Mouse (Mus musculus) layer of hippocampus, adult 9-10 months (tissue): ENCODE measurements around the gene Tbce.
"Not testable (repeated sequence)": the region's sequence is repeated elsewhere in the genome, so short reads cannot be mapped to it uniquely, and the experiment has no call there.

Experiments used
- DNase-seq: peaks from one replicate; pipeline ENCODE4 v3.0.0; 2022; ENCODE audit warnings: low spot score

Tbce gene

DNA sequence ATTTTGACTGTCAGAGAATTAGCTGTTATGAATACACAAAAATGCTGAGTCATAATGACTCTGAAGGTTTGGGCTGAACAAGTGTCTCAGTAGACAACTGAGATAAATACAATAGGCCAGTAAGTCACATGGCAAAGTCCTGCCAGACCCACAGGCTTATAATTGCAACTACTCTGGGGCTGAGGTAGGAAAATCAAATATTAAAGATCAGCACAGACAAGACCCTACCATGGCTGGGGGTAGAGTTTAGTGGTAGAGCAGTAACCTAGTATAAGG, 5.4 kb downstream of the Tbce start:
- no peak for DNase-seq

DNA sequence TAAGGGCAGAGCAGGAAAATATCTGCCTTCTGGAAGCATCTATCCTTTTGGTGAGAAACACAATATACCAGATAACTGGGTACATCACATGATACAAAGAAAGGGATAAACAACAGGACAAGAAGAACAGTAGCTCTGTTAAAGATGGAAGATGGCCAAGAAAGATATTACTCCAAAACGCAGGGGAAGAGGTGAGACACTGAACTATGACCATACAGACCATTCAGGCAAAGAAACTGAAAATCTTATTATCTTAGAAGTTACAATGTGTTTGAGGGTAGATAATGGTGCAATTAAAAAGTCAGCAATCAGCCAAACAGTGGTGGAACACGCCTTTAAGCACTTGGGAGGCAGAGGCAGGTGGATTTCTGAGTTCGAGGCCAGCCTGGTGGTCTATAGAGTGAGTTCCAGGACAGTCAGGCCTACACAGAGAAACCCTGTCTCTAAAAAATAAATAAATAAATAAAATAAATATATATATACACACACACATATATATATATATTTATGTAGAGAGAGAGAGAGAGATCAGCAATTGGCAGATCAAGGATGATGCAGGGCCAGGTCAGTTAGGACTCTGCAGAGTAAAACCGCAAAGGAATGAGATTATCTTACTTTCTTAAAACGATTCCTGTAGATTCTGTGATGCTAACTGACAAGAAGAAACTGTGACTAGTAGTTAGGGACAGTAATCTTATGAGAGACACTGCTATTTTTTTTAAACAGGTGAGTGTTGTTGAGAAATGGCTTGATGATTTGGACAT, 5.9 kb downstream of the Tbce start:
- DNase-seq = no peak

DNA sequence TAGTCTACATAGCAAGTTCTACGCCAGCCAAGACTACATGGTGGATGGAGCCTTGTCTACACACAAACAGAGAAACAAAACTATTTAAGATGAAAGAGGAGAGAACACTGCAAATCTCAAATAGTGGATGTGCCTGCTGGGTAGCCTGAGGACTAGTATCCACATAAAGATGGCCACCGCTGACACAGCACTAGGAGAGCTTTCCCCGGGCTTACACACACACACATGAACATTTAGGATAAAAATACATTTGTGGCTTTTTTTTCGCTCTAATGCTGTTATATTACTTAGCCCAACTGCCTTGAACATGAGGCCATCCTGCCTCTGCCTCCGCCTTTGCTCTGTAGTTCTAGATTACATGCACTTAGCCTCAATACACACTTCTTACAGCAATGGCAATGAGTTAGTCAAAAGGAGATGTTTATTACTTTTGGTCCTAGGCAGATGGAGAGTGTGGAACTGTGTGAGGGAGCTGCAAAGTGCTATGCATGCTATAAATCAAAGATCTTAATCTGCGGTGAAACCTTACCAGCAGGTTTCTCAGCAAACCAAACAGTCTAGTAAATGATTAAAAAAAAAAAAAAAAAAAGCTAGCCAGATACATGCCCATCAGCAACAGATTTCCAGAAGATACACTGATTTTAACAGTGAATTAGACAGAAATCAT, 13.2 kb downstream of the Tbce start:
- DNase-seq = no peak

DNA sequence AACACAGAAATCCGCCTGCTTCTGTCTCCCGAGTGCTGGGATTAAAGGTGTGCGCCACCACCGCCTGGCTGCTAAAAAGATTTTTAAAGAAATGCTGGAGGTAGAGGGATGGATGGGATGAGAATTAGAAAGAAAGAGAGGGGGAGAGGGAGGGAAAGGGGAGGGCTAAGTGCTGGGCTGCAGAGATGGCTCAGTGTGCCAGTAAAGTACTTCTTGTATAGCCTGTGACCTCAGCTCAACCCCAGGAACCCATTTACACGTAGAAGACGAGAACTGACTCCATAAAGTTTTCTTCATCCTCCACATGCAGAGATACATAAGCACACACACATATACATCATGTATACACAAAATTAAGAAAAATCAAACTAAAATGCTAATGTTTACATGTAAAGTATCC, 13.9 kb downstream of the Tbce start:
- no peak for DNase-seq

DNA sequence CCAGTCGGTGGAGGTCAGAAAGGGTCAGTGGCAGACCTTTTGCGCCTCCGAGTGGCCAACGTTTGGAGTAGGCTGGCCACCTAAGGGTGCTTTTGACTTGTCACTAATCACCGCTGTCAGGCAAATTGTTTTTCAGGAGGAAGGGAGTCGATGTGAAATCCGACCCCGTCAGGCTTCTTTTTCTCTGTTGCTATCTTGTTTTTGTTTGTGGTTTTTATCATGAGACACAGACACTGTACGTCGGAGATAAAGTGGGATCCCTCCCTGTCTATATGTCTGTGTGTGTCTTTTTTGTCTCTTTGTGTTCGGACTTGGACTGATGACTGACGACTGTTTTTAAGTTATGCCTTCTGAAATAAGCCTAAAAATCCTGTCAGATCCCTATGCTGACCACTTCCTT, 18.0 kb downstream of the Tbce start:
- DNase-seq = not testable (repeated sequence)

DNA sequence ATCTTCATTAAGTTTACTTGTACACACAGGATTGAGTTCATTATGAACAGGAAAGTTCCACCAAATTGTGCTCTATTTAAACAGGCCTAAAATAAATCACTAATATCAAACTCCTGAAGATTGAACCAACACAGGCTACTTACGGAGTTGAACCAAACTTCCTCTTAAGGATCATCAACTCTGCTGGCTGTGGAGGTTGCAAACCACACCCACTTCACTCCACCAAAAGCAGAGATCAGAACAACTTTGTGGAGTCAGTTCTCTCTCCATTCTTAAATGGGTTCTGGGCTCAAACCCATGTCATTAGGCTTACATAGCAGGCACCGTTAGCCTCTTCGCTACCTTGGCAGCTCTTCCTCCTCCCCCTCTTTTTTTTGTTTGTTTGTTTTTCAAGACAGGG, 20.6 kb downstream of the Tbce start:
- DNase-seq = no peak

DNA sequence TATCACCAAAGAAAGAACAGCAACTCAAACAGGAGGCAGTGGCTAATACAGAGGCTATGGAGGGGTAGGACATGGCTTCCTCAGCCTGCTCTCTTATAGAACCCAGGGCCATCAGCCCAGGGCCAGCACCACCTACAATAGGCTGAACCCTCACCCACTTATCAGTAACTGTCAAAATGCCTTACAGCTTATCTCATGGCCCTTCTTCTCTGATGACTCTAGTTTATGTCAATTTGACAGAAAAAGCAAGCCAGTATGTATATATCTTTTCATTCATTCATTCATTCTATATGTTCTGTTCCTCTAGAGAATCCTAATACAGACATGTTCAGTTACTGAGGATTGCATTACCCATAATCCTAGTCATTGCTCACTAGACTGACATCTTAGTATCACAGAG, 21.2 kb downstream of the Tbce start:
- DNase-seq = no peak

DNA sequence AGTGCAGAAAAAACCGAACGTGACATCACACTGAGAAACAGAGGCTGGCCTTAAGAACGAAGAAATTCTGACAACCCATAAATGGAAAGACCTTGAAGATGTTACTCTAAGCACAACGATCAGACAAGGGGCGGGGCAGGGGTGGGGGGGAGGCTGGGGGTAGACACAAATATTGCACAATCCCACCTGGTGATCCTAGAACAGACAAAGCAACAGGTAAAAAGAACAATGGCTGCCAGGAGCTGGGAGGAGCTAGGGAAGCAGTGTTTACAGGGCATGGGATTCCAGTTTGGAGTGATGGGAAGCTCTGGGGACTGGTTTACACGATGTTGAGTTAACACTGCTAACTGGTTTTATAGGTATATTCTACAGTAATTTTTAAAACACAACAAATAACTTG, 23.8 kb downstream of the Tbce start:
- DNase-seq = no peak

DNA sequence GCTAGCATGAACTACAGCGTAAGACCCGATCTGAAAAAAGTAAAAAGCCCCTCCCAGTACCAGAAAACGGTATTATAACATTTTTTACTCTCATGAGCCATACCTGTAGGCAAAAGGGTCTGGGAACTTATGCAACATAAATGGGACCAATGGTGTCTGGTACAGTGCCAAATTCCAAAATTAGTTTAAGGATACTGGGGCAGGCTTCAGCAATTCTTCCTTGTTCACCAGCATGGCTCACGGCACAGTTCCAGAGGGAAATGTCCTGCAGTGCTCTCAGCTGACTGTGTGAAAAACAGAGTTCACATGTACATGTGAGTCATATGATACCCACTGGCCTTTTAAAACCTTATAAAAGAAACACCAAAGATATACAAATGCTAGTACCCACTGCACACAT, 24.9 kb downstream of the Tbce start:
- DNase-seq = no peak

DNA sequence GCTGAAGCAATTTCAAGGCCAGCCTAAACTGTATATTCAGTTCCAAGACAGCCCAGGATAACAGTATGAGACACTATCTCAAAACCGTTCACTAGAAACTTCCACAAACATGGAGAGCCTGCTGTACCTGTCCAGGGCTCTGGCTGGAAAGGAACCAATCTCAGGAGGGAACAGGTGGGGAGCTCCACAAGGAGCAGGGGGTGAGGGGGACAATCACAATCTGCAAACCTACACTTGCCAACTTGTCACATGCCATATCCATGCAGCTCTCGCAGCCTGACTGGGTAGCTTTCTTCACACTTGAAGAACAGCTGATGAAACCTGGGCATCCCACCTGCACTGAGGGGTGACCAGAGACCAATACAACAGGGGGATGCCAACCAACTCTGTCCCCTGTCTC, 25.4 kb downstream of the Tbce start:
- no peak for DNase-seq

DNA sequence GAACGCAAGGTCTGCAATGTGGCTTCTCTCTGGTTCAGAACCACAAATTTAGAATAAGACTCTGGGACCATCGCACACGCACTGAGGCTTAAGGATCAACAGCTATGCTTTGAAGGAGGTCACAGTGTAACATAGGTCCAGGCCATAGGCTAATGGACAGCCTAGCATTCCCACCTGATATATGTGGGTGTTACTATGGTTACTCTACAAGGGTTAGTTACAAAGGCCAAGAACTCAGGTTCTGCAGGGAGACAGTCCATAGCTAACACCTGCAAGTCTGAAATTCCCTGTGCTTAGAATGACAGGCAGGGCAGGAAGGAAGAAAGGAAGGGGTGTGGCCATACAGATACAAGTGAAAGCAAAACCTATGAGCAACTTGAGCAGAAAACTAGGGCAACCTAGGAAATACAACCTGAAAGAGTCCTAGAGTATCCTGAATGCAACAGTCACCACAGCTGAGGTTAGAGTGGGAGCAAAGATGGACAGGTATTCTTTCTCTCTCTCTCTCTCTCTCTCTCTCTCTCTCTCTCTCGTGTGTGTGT, 27.9 kb downstream of the Tbce start:
- no peak for DNase-seq

DNA sequence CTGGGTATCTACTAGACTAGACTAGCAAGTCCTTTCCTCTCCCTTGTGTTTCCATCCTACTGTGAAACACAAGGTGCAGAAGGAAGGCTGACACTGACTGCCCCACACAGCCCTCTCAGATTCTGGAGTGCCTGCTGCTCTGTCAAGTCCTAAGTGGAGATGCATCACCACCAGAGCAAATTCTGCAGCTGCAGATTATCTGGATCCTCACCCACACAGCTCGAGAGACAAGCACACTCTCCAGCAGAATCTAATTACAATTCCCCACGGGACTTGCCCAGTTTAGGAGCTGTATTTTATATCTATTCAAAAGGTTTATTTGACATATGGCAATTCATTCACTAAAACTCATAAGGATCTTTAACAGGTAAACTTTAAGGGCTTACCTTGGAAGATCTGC, 33.4 kb downstream of the Tbce start:
- no peak for DNase-seq

DNA sequence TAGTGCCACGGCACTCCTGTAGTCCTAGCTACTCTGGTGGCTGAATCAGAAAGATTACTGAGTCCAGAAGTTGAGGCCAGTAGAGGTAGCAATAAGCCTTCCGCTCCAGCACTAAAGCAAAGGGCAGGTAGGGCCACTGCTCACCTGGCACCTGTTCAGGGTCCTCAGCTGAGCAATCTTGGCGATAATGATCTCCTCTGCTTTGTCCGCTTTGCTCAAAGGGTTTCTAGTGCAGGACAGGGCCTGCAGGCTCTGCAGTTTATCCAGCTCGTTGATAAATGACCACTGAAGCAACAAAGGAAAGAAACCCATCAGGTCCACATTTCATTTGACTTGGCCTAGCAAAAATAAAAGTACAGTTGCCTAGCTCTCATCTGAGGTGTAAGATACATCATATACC, 34.4 kb downstream of the Tbce start:
- DNase-seq = no peak

DNA sequence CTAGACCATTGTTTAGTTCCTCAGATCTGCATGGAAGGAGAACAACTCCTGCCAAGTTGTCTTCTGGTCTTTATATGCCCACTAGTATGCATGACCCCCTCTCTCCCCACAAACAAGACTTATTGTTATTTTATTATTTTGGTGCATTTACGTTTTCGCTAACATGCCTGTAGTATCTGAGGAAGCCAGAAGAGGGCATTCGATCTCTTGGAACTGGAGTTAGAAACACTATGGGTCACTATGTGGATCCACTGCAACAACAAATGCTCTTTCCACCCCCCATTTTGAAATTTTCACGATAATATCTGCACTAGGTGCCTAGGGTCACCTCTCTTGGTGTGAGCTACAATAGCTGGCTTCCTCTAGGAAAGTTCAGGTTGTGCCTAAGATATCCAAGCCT, 35.4 kb downstream of the Tbce start:
- no peak for DNase-seq

DNA sequence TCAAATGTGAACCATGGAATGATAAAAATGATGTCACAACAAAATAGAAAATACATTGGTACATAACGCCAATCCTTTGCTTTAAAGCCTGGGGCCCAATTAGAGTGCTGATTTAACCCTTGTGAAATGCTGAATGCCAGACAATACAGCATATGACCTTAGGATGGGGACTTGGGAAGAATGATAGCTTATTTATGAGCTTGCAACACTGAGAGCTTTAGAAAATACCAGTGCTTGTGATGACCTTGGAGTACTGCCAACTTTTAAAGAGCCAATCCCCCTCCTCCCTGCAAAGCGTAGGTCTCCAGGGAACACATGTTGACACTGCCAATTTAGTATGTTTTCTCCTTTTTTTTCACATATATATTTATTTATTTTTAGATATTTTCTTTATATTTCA, 36.7 kb downstream of the Tbce start:
- no peak for DNase-seq

DNA sequence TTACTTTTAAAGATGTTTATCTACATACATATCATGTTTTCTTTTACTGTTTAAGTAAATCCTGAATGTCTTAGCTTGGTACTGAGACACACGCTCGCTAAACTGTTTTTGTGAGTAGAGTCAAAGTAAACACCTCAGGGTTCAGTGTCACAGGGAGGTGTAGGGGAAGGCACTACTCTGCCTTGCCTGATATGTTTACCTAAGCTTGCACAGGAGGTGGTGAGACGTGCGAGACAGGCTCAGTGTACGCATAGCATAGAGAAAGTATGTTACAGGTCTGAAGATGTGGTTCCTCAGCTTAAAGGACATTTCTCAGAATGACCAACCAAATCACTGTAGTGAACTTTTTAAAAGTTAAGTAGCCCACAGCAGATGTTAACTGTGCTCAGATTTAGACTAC, 42.0 kb downstream of the Tbce start:
- no peak for DNase-seq

DNA sequence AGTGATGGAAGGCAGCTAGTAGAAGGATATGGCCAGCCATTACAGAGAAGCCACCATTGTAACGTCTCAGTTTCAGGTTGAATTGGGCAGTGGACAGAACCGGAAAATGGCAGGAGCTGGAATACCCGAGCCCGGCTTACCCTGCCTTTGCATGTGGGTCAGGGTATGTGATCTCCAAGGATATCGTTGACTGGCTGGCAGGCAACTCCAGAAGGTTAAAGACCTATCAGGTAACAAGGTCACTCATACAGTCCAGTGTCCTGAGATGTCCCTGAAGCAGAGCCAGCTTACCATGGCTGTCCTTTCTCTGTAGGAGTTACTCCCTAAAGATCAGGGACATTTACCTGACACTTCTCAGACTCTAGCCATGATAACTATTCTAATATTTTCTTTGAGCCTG, 44.4 kb downstream of the Tbce start:
- no peak for DNase-seq

DNA sequence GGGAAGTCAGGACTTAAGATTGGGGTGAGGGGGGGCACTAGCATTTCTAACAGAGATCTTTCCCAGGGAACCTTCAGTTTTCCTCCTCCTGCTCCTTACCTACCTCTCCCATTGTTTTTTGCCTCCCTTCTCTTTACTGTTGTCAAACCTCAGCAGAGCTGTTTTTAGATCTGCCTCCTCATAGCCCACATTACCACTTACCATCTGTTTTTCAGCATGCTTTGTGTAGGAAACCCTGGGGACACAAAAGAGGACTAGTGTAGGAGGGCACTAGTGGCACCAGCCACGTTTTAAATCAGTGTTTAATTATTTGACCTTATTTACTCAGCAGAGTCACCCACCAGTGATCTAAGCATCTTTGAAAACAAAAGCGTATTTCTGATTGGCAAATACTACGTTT, 46.4 kb downstream of the Tbce start:
- DNase-seq = no peak

DNA sequence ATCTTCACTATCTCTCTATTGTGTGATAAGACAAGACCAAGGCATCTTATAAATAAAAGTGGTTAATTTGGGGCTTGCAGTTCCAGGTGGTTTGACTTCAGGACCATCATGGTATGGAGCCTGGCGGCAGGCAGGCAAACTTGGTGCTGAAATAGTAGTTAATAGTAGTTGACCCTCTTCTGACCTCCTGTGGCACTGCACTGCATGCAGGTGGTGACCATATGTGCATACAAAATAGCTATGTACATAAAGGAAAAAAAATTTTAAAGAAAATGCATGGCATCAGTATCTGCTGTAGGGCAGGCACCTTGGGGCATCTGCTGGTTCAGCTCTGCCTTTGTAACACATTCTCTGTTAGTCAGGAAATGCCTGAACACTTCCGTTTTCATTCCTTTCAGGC, 49.0 kb downstream of the Tbce start:
- DNase-seq = no peak

DNA sequence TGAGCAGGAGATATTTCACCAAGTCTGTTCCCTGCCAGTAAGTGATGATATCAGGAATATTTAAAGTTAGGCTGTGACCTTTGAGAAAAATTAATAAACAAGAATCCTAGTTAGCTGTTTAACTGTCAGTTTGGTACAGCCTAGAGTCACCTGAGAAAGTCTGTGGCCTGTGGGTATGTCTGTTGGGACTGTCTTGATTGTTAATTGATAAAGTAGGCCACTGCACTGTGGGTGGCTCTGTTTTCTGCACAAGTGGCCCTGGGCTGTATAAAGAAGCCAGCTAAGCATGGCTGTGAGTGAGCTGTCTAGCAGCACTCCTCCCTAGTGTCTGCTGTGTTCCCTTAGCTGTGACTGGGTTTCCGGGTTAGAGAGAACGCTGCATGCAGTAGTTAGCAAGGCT, 50.3 kb downstream of the Tbce start:
- no peak for DNase-seq

DNA sequence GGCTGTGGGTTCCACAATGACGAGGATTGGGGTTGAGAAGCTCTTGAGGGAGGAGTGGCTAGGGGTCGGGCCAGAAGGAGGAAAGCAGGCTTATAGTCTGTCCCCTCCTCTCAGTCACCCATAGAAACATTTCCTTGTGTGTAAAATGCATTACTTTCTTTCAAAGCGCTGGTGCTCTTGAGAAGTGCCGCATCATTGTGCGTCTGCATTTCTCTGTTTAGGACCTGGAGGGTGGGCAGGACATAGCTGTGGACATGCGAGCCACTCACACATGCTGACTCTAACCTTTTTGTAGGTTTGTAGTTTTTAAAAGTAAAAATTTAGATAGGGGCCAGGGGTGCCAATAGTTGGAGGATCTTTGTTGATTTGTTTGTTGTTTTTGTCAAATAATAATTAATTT, 55.9 kb downstream of the Tbce start:
- no peak for DNase-seq

DNA sequence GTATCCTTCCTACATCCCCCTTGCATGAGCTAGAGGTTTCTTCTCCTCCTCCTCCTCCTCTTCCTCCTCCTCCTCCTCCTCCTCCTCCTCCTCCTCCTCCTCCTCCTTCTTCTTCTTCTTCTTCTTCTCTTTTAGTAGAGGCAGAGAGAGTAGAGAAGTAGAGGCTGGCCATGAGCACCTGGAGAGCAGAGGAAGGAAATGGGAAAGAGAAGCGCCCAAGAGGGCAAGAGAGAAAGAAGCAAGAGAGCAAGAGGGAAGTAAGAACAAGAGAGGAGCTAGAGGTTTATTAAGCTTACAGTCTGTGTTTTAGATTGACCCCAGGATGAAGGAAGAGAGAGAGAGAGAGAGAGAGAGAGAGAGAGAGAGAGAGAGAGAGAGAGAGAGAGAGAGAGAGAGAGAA, 57.6 kb downstream of the Tbce start:
- not testable (repeated sequence) for DNase-seq

DNA sequence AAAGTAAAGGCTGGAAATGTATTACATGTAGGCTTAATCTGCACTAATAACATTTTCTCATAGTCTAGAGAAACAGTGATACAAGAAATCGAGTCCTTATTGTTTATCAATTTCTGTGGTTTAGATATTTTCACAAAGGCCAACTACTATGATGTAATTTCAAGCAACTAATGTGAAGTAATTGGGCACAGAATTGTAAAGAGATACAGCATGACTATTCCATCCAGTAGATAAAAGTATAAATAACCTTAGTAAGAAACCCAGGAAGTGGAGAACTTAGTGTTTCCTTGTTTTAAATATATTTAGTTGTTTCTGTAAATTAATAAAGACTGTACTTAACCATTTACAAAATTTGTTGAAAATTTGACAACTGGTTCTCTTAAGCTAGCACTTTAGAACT, 69.6 kb downstream of the Tbce start:
- no peak for DNase-seq

DNA sequence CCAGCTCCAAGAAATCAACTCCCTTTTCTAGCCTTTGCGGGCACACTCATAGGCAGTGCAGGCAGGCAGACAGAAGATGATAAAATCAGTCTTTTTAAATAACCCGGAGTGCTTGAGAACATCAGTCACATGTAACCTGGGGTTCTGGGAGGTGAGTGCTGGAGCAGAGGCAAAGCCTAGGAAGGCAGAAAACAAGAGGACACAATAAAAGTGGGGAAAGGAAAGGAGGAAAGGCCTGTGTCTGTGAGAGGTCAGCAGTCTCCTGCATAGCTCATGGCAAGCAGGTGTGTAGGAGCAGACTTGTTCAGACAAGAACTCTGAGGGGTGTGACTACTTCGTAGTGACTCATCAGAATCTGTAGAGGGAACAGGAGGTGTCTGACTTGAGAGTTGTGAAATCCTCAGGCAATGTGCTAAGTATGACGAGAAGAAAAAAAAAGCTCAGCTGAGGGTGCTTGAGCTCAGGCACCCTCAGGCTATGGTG, 70.8 kb downstream of the Tbce start:
- DNase-seq = no peak
